Mouse (Mus musculus): Measurements from ENCODE around the gene Abcb1b. TPM values are rescaled to one million over a fixed set of nuclear protein-coding genes. Genes with fewer than 3 reads are reported as not detected.
"Not testable (repeated sequence)": the region's sequence is repeated elsewhere in the genome, so short reads cannot be mapped to it uniquely, and the experiment has no call there.

Gene Abcb1b
- polyA plus RNA-seq, 1 experiment: 1.7 TPM

GRCm38 (mm10) chr5:8840887-8841286, 42.9 kb downstream of the Abcb1b start:
- no peaks in the 10 kb centered on the region for H3K4me1 ChIP-seq (ENCODE audit: control insufficient read depth, insufficient read depth, insufficient read length)
- no peaks in the 10 kb centered on the region for H3K27me3 ChIP-seq (ENCODE audit: control insufficient read depth, insufficient read depth, low read length)
- no peak overlapping the region for H3K27ac ChIP-seq (ENCODE audit: insufficient read depth, low read length)
- TF ChIP-seq POLR2A (IDR thresholded peaks at IDR 0.05; ENCODE audit: low read depth, low read length) (no peak), CTCF (IDR thresholded peaks at IDR 0.05; ENCODE audit: extremely low read depth, insufficient read depth, insufficient read length, insufficient replicate concordance) (peak; percentile 42; the same call in 1 of the 2 replicates)
- no peaks in the 10 kb centered on the region for H3K36me3 ChIP-seq (ENCODE audit: control insufficient read depth, insufficient read depth, low read length)
- peak; percentile 30 to 60 for DNase-seq (ENCODE audit: low read depth in 1 of 2, low spot score in 2 of 2)
- no peak overlapping the region for H3K4me3 ChIP-seq (ENCODE audit: extremely low read depth, insufficient read depth, insufficient read length)
- 59% methylated on average over 5 of the region's 5 CpGs for WGBS

DNA sequence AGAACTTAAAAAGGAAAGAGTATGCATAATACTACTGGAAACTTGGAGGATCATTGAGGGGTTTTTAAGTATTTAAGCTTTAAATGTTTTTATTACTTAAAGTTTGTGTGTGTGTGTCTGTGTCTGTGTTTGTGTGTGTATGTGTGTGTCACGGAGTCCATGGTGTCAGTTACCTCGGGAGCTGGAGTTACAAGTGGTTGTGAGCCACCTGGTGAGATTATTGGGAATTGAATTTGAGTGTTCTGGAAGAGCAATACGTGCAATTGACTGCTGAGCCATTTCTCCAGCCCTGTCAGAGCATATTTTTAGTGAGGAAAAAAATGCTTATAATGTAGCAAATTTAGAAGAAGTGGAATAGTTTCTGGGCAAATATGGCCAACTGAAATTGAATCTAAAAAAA, 44.9 kb downstream of the Abcb1b start:
- Histone ChIP-seq H3K36me3 (ENCODE audit: control insufficient read depth, insufficient read depth, low read length) (no peaks in the 10 kb centered on the region), H3K27ac (ENCODE audit: insufficient read depth, low read length) (no peak overlapping the region), H3K27me3 (ENCODE audit: control insufficient read depth, insufficient read depth, low read length) (no peaks in the 10 kb centered on the region), H3K4me3 (ENCODE audit: extremely low read depth, insufficient read depth, insufficient read length) (no peak overlapping the region), H3K4me1 (ENCODE audit: control insufficient read depth, insufficient read depth, insufficient read length) (no peaks in the 10 kb centered on the region)
- DNase-seq (ENCODE audit: low read depth in 1 of 2, low spot score in 2 of 2): no peak
- TF ChIP-seq CTCF (IDR thresholded peaks at IDR 0.05; ENCODE audit: extremely low read depth, insufficient read depth, insufficient read length, insufficient replicate concordance) (no peak), POLR2A (IDR thresholded peaks at IDR 0.05; ENCODE audit: low read depth, low read length) (no peak)
- WGBS: 58% methylated on average over 3 of the region's 3 CpGs

DNA sequence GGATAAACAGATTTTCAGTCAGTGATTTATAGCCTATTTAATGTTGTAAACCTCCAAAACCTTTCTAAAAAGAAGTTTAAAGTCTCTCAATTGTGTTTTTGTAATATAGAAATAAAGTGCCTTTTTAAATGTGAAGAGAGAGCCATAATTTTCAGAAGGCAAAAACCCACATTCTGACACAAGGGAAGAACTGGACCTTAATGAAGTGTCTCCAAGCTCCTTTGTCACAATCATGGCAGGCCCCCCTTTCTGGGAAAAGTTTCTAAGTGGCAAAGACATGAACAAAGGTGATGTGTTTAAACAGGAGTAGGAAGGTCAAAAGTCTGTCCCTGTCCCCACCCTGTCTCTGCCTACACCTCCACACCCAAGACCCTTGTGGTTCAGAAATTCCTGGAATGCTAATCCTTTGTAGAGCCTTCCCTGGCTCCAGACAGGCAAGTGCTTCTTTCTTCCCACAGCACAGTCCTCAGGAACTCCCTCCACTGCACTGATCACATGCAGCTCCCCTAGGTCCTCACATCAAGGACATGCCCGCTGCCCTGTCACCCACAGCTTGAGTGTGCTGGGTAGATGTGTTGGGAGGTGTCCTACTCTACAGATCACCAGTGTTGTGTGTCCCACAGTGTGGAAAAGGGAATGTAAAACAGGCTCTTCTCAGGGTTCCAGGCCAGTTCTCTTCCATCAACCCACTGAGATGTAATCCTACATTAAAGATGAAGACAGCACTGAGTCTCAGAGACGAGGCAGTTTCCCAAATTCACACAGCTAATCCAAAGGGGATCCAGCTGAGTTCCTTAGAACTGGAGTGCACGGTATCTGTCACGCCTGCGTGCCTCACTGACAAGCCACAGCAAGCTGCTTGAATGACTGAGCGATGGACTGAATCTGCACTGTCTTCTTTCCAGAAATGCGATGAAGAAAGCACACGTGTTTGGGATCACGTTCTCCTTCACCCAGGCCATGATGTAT, 50.9 kb downstream of the Abcb1b start:
- H3K4me1 ChIP-seq (ENCODE audit: control insufficient read depth, insufficient read depth, insufficient read length); H3K27ac ChIP-seq (ENCODE audit: insufficient read depth, low read length); H3K27me3 ChIP-seq (ENCODE audit: control insufficient read depth, insufficient read depth, low read length); DNase-seq (ENCODE audit: low read depth in 1 of 2, low spot score in 2 of 2); H3K36me3 ChIP-seq (ENCODE audit: control insufficient read depth, insufficient read depth, low read length); H3K4me3 ChIP-seq (ENCODE audit: extremely low read depth, insufficient read depth, insufficient read length): not testable (repeated sequence)
- 78% methylated on average over 8 of the region's 9 CpGs for WGBS

GRCm38 (mm10) chr5:8850851-8851250, 52.9 kb downstream of the Abcb1b start:
- Histone ChIP-seq H3K27ac (ENCODE audit: insufficient read depth, low read length) (no peak overlapping the region), H3K36me3 (ENCODE audit: control insufficient read depth, insufficient read depth, low read length) (no peaks in the 10 kb centered on the region), H3K27me3 (ENCODE audit: control insufficient read depth, insufficient read depth, low read length) (no peaks in the 10 kb centered on the region), H3K4me1 (ENCODE audit: control insufficient read depth, insufficient read depth, insufficient read length) (no peaks in the 10 kb centered on the region), H3K4me3 (ENCODE audit: extremely low read depth, insufficient read depth, insufficient read length) (no peak overlapping the region)
- WGBS: 83% methylated on average over 4 of the region's 4 CpGs
- no peak for TF ChIP-seq CTCF (IDR thresholded peaks at IDR 0.05; ENCODE audit: extremely low read depth, insufficient read depth, insufficient read length, insufficient replicate concordance)
- no peak for TF ChIP-seq POLR2A (IDR thresholded peaks at IDR 0.05; ENCODE audit: low read depth, low read length)
- no peak for DNase-seq (ENCODE audit: low read depth in 1 of 2, low spot score in 2 of 2)

DNA sequence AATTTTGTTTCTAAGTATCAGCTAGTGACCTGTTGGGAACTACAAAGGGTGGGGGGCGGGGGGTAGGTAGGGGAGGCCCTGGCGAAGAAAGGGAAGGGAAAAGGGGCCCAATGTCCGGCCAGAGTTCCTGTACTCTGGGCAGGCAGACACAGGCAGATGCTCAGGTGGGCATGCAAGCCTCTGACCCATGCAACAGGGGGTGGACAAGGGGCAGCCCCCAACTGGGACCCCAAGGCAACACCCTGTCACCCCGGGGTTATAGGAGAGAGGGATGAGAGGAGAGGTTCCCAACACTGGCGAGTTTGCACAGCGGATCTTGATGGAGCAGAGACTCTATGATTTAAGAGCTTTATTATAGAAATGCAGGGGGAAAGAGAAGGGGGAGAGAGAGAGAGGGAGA, 59.3 kb downstream of the Abcb1b start:
- H3K27me3 ChIP-seq (ENCODE audit: control insufficient read depth, insufficient read depth, low read length): no peaks in the 10 kb centered on the region
- DNase-seq (ENCODE audit: low read depth in 1 of 2, low spot score in 2 of 2): no peak
- no peak overlapping the region for H3K27ac ChIP-seq (ENCODE audit: insufficient read depth, low read length)
- WGBS: 85% methylated on average over 6 of the region's 6 CpGs
- H3K36me3 ChIP-seq (ENCODE audit: control insufficient read depth, insufficient read depth, low read length): no peaks in the 10 kb centered on the region
- TF ChIP-seq CTCF (IDR thresholded peaks at IDR 0.05; ENCODE audit: extremely low read depth, insufficient read depth, insufficient read length, insufficient replicate concordance) (no peak), POLR2A (IDR thresholded peaks at IDR 0.05; ENCODE audit: low read depth, low read length) (no peak)
- no peaks in the 10 kb centered on the region for H3K4me1 ChIP-seq (ENCODE audit: control insufficient read depth, insufficient read depth, insufficient read length)
- no peak overlapping the region for H3K4me3 ChIP-seq (ENCODE audit: extremely low read depth, insufficient read depth, insufficient read length)

DNA sequence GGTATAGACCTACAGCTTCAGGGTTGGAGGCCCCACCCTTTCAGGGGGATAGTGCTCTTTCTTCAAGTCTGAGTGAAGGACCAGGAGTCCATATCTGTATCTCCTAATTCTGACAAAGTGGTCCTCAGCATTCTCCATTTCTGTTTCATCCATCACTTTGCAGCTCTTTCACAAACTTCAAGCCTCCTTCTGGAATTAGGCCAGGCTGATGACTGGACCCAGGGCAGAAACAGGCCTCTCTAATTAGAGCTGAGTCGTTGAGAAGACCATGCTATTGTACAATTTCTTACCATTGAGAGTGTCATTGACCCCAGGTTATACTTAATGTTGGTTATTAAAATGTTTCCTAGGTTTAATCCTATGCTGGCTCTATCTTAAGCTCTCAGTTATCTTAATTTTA, 63.9 kb downstream of the Abcb1b start:
- H3K4me1 ChIP-seq (ENCODE audit: control insufficient read depth, insufficient read depth, insufficient read length): no peaks in the 10 kb centered on the region
- TF ChIP-seq CTCF (IDR thresholded peaks at IDR 0.05; ENCODE audit: extremely low read depth, insufficient read depth, insufficient read length, insufficient replicate concordance) (no peak), POLR2A (IDR thresholded peaks at IDR 0.05; ENCODE audit: low read depth, low read length) (no peak)
- no peak for DNase-seq (ENCODE audit: low read depth in 1 of 2, low spot score in 2 of 2)
- no peak overlapping the region for H3K27ac ChIP-seq (ENCODE audit: insufficient read depth, low read length)
- 84% methylated on average over 1 of the region's 1 CpGs for WGBS
- no peaks in the 10 kb centered on the region for H3K27me3 ChIP-seq (ENCODE audit: control insufficient read depth, insufficient read depth, low read length)
- H3K4me3 ChIP-seq (ENCODE audit: extremely low read depth, insufficient read depth, insufficient read length): no peak overlapping the region
- no peaks in the 10 kb centered on the region for H3K36me3 ChIP-seq (ENCODE audit: control insufficient read depth, insufficient read depth, low read length)

Data from spleen, adult 2 months (tissue).